Mouse (Mus musculus) bone marrow, adult 2 months (tissue): ENCODE data around the gene Hoxd11.

Experiments
- CTCF ChIP-seq: fragments of 200-500 bp; IDR thresholded peaks from 2 replicates; pipeline ENCODE4 v1.5.1; 2011; ENCODE audit warnings: low read length, control low read depth; ENCODE audit not compliant: control insufficient read depth, insufficient read depth
- POLR2A ChIP-seq: fragments of 200-500 bp; IDR thresholded peaks from 2 replicates; pipeline ENCODE4 v1.6.1; 2011; ENCODE audit warnings: low read depth, mild to moderate bottlenecking, control low read depth, low read length, borderline replicate concordance; ENCODE audit not compliant: control insufficient read depth

DNA sequence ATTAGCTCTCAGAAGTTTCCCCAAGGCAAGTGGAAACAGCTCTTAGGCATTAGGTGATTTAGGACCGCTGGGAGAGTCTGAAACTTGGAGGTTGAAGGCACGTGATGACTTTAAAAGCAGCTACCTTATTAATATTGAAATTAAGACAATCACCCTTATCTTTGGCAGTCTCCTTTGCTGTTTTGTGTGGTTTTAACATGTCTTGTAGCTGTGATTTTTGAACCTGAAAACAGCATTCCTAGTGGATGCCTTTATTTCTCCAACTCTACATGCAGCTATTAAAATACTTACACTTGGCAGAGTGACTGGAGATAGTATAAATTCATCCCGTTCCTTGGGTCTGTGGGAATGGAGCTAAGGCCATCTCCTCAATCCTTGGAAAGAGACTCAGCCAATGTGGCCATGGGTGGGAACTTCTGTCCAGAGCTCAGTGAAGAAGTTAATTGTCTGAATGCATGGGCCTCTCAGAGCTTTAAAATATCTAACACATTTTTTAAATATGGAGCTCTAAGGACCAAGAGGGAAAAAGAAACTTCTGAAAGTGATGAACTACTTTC, 8.6 kb upstream of the Hoxd11 start:
- TF ChIP-seq CTCF (no peak), POLR2A (no peak)
